Mouse (Mus musculus) lung, embryonic 14.5 days (tissue): ENCODE results near the gene Tshr. TPM values are rescaled to one million over a fixed set of nuclear protein-coding genes. Genes with fewer than 3 reads are reported as not detected.
"Not testable (repeated sequence)": the region's sequence is repeated elsewhere in the genome, so short reads cannot be mapped to it uniquely, and the experiment has no call there.

Experiments
- ATAC-seq: fragments of 200-750 bp; cut with Nextera tagmentation; 2 replicates; pipeline ENCODE4 v1.8.0; 2017; ENCODE audit warnings: mild to moderate bottlenecking, moderate TSS enrichment, moderate library complexity; ENCODE audit not compliant: insufficient read depth
- DNase-seq: peaks from one replicate; pipeline ENCODE4 v3.0.0-alpha.2; 2015
- H3K27ac ChIP-seq: fragments of 300-500 bp; sonication (generic); 2 replicates; pipeline ENCODE4 v1.5.1; 2014; ENCODE audit warnings: low read depth, mild to moderate bottlenecking, moderate library complexity
- H3K27me3 ChIP-seq: fragments of 300-500 bp; sonication (generic); 2 replicates; pipeline ENCODE4 v1.6.1; 2014; ENCODE audit warnings: low read length, control low read depth; ENCODE audit not compliant: insufficient read depth
- H3K36me3 ChIP-seq: fragments of 300-500 bp; sonication (generic); 2 replicates; pipeline ENCODE4 v1.6.1; 2014; ENCODE audit warnings: control low read depth; ENCODE audit not compliant: insufficient read depth
- H3K4me1 ChIP-seq: fragments of 300-500 bp; sonication (generic); 2 replicates; pipeline ENCODE4 v1.6.1; 2014; ENCODE audit warnings: antibody characterized with exemption, control low read depth; ENCODE audit not compliant: insufficient read depth
- H3K4me2 ChIP-seq: fragments of 300-500 bp; sonication (generic); 2 replicates; pipeline ENCODE4 v1.6.1; 2014; ENCODE audit warnings: mild to moderate bottlenecking
- H3K4me3 ChIP-seq: fragments of 300-500 bp; sonication (generic); 2 replicates; pipeline ENCODE4 v1.5.1; 2014; ENCODE audit warnings: low read depth, low read length
- H3K9ac ChIP-seq: fragments of 300-500 bp; sonication (generic); 2 replicates; pipeline ENCODE4 v1.6.1; 2014
- H3K9me3 ChIP-seq: fragments of 300-500 bp; sonication (generic); 2 replicates; pipeline ENCODE4 v1.6.1; 2016; ENCODE audit warnings: low read depth, low read length, control low read depth
- CTCF ChIP-seq: IDR thresholded peaks from 2 replicates; pipeline ENCODE4 v1.5.1; 2016; ENCODE audit warnings: antibody characterized with exemption, low read depth
- WGBS: fragments of 180-500 bp; shearing (Covaris S2); extraction: QIAGEN DNeasy Blood & Tissue Kit; methylation state at CpG from one replicate; pipeline ENCODE4 v1.1.7; 2014; 5-methylcytosine and 5-hydroxymethylcytosine counted together
- polyA plus RNA-seq: library from polyadenylated mRNA; unstranded; fragments of >200 nt; fragmentation: Nextera tagmentation; extraction: Ambion mirVana; gene quantifications from 2 replicates; pipeline ENCODE4 v1.2.1, GENCODE M21; 2014

Tshr gene
- polyA plus RNA-seq, 1 experiment from 2014 or later = 0.29 TPM

DNA sequence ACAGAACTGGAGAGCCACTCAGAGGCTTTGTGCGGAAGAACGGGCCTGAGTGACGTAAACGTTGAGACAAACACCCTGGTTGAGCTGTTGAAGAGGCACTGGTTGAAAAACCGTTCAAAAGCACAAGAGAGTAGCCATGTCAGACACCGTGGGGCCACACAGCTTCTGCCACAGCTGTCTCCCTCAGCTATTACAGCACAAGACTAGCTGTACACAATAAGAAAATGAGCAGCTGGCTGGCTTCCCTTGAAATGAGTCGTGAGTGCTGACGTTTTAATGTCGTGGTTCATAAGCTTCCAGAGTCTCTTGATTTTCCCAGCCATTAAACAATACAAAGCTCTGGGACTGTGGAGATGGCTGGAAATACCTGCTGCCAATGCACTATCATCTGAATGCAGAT is 165.1 kb downstream of the Tshr start:
- no peak overlapping the region for H3K4me3 ChIP-seq
- H3K4me1 ChIP-seq = no peaks in the 10 kb centered on the region
- no peak for TF ChIP-seq CTCF
- DNase-seq = peak; percentile 80
- H3K9me3 ChIP-seq = no peaks in the 10 kb centered on the region
- H3K27ac ChIP-seq = no peak overlapping the region
- ATAC-seq = peak; percentile 58; the same call in 1 of the 2 replicates
- no peak overlapping the region for H3K4me2 ChIP-seq
- no peaks in the 10 kb centered on the region for H3K27me3 ChIP-seq
- WGBS = 42% methylated on average over 9 of the region's 9 CpGs
- H3K9ac ChIP-seq = no peak overlapping the region
- H3K36me3 ChIP-seq = 0 out of 2 replicates have a peak, but pooled peaks cover 5% of the 10 kb centered on the region

DNA sequence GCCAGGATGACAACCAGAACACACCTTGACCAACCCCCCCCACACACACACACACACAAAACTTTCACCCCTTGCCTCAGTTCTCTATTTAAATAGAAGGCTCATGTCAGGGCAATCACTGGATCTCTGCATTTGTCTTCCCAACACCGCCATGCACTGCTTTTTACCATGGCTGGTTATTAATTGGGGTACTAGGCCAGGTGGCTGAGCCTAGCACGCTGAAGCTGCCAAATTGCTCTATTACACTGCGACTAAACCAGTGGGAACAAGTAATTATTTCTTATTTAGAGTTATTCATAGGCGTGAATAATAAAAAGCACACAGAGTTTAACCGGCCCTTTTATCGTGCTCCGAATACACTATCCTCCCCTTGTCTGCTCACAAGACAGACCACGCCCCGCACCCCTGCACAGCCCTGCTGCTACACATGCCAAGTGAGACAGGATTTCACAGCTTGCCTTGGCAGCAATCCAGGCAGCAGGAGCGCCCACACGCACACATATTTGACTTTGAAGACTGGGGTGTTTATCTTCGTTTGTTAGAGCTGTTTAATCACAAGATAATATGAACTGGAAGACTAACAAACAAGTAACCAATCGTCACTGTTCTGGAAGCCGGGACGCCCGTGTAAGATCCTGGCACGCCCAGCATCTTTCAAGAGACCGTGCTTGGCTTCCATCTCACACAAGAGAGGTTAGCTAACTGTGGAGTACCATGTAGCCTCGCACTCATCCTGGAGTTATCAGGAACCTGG is 167.6 kb downstream of the Tshr start:
- Histone ChIP-seq H3K27me3 (no peaks in the 10 kb centered on the region), H3K9ac (no peak overlapping the region), H3K4me2 (peak overlapping the region; percentile 46), H3K36me3 (peaks cover 8% of the 10 kb centered on the region; the same call in 1 of the 2 replicates), H3K27ac (no peak overlapping the region), H3K4me3 (no peak overlapping the region), H3K4me1 (no peaks in the 10 kb centered on the region), H3K9me3 (no peaks in the 10 kb centered on the region)
- peak; percentile 92 for DNase-seq
- ATAC-seq = peak; percentile 94
- 25% methylated on average over 19 of the region's 19 CpGs for WGBS
- TF ChIP-seq CTCF = no peak

DNA sequence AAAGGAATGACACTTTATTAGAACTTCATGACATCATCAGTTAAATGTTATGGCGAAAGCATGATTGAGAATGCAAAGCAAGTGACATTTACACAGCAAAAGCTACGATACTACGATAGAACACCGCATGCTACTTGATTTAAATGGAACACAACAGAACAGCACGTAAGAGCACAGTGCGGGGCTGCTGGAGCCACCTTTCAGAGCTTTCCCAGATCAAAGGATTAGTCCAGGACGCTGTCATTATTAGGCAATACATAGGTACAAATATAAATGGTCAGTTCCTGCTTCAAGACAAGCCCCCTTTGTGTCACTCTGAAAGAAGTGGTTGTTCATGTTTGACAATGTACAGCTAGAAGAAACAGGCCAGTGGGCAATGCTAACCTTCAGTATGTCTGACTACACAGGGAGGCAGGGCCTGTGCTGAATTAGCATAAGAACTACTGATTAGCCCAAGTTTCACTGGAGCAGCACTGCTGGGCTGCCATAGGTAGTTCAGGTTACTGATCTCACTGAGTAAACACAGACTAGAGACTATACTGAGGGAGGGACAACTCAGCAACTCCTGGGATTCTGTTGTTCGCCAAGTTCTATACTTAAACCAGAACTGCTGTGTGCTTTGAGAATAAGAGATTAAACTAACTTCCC is 173.1 kb downstream of the Tshr start:
- H3K4me2 ChIP-seq, DNase-seq, H3K27me3 ChIP-seq, H3K27ac ChIP-seq, H3K9ac ChIP-seq, H3K9me3 ChIP-seq, H3K4me1 ChIP-seq, H3K4me3 ChIP-seq: not testable (repeated sequence)
- ATAC-seq = peak; percentile 89
- 78% methylated on average over 8 of the region's 8 CpGs for WGBS
- H3K36me3 ChIP-seq = peaks cover 38% of the 10 kb centered on the region

DNA sequence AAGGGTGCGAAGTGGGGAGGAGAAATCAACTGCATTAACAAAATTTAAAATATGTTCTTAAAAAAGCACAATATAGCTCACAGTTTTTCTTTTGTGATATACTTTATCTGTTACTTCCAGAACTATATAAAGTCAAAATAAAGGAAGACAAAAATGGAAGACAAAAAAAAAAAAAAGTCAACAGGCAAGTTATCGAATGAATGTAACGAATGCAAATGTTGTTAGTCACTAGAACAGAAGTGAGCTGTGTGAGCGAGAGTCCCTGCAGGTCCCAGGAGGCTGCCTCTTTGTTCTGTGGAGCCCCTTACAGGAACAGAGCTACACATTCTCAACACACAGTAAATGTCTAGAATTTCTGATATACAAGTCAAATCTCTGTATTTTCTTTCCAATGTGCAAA is 173.8 kb downstream of the Tshr start:
- peaks cover 44% of the 10 kb centered on the region for H3K36me3 ChIP-seq
- H3K4me1 ChIP-seq, H3K9ac ChIP-seq, H3K9me3 ChIP-seq, H3K27me3 ChIP-seq, DNase-seq, H3K4me3 ChIP-seq, ATAC-seq, H3K4me2 ChIP-seq, H3K27ac ChIP-seq: not testable (repeated sequence)
- 88% methylated on average over 4 of the region's 4 CpGs for WGBS

DNA sequence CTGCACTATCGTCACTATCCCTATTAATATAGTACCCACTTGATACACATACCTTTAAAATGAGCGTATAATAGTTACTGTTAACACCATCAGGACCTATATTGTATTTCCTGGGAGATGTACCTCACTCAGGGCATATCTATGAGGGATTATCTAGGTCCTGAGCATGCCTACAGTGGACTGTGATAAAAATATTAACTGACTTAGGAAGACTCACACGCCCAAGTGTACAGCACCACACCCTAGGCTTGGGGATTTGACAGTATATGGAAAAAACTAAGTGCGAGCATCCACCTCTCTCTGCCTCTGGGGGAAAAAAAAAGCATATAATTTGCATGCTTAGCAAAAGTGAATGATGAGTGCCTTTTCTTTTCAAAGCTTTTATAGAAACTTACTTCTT is 182.8 kb downstream of the Tshr start:
- H3K4me1 ChIP-seq = no peaks in the 10 kb centered on the region
- no peaks in the 10 kb centered on the region for H3K9me3 ChIP-seq
- H3K4me3 ChIP-seq = no peak overlapping the region
- TF ChIP-seq CTCF = no peak
- H3K27me3 ChIP-seq = no peaks in the 10 kb centered on the region
- no peak for ATAC-seq
- no peak overlapping the region for H3K4me2 ChIP-seq
- H3K36me3 ChIP-seq = peaks cover 76% of the 10 kb centered on the region
- no peak overlapping the region for H3K9ac ChIP-seq
- H3K27ac ChIP-seq = no peak overlapping the region
- 89% methylated on average over 4 of the region's 4 CpGs for WGBS
- no peak for DNase-seq

DNA sequence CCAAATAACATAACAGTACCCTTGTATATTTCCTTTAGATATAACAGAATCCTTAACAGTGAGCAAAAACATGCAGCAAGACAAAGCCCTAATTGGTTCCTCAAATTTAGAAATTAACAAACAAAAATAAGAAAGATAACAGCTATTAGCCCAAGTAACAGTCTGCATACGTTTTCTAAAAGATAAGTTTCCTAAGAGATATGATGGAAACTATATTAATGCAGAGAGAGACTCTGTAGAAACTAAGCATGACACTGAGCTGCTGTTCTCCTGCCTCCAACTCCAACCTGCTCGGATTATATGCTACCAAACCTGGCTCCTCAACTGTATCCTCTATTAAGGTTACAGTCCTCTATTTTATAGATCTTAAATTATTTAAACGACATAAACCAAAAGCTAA is 184.9 kb downstream of the Tshr start:
- Histone ChIP-seq H3K4me2 (no peak overlapping the region), H3K9me3 (no peaks in the 10 kb centered on the region), H3K27ac (no peak overlapping the region), H3K4me1 (no peaks in the 10 kb centered on the region), H3K4me3 (no peak overlapping the region), H3K36me3 (peaks cover 75% of the 10 kb centered on the region), H3K9ac (no peak overlapping the region), H3K27me3 (no peaks in the 10 kb centered on the region)
- no peak for ATAC-seq
- no peak for TF ChIP-seq CTCF
- no peak for DNase-seq
- WGBS = 71% methylated on average over 3 of the region's 3 CpGs

DNA sequence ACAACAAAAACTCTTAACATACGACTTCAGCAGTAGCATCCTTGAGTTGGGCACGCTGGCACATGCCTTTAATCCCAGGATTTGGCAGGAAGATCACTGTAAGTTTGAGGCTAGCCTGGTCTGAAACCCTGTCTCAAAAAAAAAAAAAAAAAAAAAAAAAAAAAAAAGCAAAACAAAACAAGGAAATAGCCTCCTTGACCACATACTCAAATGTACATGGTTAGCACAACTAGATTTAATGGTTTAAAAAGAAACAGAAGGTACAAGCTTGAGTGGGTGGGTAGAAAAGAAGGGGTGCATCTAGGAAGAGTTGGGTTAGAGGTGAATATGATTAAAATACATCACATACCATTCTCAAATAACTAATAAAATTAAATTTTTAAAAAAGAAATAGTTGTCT is 187.3 kb downstream of the Tshr start:
- Histone ChIP-seq H3K36me3 (peaks cover 73% of the 10 kb centered on the region), H3K9ac (no peak overlapping the region), H3K9me3 (no peaks in the 10 kb centered on the region), H3K27me3 (no peaks in the 10 kb centered on the region), H3K4me1 (no peaks in the 10 kb centered on the region), H3K27ac (no peak overlapping the region), H3K4me2 (no peak overlapping the region), H3K4me3 (no peak overlapping the region)
- WGBS = 87% methylated on average over 2 of the region's 2 CpGs
- ATAC-seq (no peak), DNase-seq (no peak)
- no peak for TF ChIP-seq CTCF
